Mouse (Mus musculus): ENCODE data around the gene Galr2.
A peak's percentile ranks its signal among the peaks of the same experiment; 100 is the strongest.

DNA sequence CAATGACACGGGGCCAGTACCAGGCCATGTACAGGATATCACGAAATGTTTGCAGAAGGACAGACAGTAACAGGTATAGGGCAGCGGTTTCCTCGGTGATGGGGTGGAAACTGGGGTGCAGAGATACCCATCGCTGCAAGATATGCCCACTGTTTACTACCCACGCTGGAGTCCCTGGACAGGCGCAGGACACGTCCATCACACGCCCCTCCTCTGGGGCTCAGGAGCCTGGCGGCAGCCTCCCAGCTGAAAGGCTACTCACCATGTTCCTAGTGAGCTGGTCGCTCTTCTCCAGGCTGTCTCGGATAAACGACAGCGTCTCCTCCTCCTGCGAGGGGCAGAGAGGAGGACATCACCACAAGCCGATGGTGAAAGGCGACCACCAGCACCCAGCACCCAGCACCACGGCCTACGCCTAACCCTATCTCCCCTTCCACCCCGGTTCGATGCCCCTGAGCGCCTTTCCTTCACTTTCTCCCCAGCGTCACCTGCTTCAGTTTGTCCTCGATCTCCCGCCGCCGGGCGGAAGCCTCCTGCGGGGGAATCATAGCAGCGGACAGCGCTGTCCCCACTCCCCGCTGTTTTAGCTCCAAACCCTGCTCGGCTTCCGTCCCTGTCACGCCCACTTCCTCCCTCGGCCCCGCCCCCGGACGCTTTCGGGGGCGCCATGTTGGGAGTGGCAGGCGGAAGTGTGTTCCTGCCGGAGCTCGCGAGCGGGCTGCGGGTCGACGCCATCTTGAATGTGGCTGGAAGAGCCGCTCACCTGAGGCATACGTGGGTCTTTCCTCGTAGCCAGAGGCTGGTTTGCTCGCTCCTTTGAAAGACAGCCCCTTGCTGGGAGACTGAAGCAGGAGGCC, 25.6 kb downstream of the Galr2 start:
- TF ChIP-seq POLR2A (IDR thresholded peaks at IDR 0.05; ENCODE audit: control insufficient read depth, low read depth, low read length) (peak; percentile 75), CTCF (IDR thresholded peaks at IDR 0.05; ENCODE audit: control insufficient read depth, insufficient read depth, insufficient replicate concordance, low read depth, low read length) (no peak)
